Mouse (Mus musculus): Measurements from ENCODE around the gene Fnbp1l. TPM values are rescaled to one million over a fixed set of nuclear protein-coding genes. Genes with fewer than 3 reads are reported as not detected.

Gene Fnbp1l
- polyA plus RNA-seq, 1 experiment from 2014 or later, result 4.0 TPM

GRCm38 (mm10) chr3:122490574-122490973 lies 128.9 kb downstream of the Fnbp1l start:
- Histone ChIP-seq H3K27me3 (ENCODE audit: insufficient read depth, low read length) (no peaks in the 10 kb centered on the region), H3K9me3 (ENCODE audit: low read length) (no peaks in the 10 kb centered on the region), H3K9ac (replicated peaks) (no peak overlapping the region), H3K27ac (ENCODE audit: low read depth) (no peak overlapping the region), H3K4me1 (ENCODE audit: insufficient read depth) (peaks cover 10% of the 10 kb centered on the region; the same call in 1 of the 2 replicates), H3K36me3 (replicated peaks; ENCODE audit: insufficient read depth, low read length) (no peaks in the 10 kb centered on the region), H3K4me2 (ENCODE audit: low read depth, low read length) (no peak overlapping the region), H3K4me3 (ENCODE audit: low read depth, low read length) (no peak overlapping the region)
- no peak for ATAC-seq
- 67% methylated on average over 6 of the region's 6 CpGs for WGBS (ENCODE audit: insufficient replicate concordance)
- DNase-seq, result no peak
- no peak for TF ChIP-seq CTCF (IDR thresholded peaks at IDR 0.05; ENCODE audit: low read depth)
- no peak for TF ChIP-seq EP300 (IDR thresholded peaks at IDR 0.05; ENCODE audit: low read depth)

Small RNA genes lying within 50 kb of the gene (microRNA-seq; reads per million reads assigned to microRNA genes)
- gene Mir7657, result not detected

Other genes starting within 250 kb of the Fnbp1l start
- 1.5 TPM in 2 replicates for gene Pde5a, start 109.2 kb upstream of the Fnbp1l start, polyA plus RNA-seq (2015; fragmentation: Nextera tagmentation; extraction: Ambion mirVana)